Mouse (Mus musculus) hindbrain, embryonic 12.5 days (tissue): ENCODE measurements around the gene Noto. TPM values are rescaled to one million over a fixed set of nuclear protein-coding genes. Genes with fewer than 3 reads are reported as not detected.

Experiments used
- polyA plus RNA-seq: library from polyadenylated mRNA; unstranded; fragments of >200 nt; fragmentation: Nextera tagmentation; extraction: Ambion mirVana; gene quantifications from 2 replicates; pipeline ENCODE4 v1.2.1, GENCODE M21; 2016

The Noto gene
- polyA plus RNA-seq, 1 experiment from 2014 or later = not detected

Other genes starting within 250 kb of the Noto start
- 0.27 TPM in 1 of 2 replicates, not detected in the other for gene Emx1, start 236.4 kb upstream of the Noto start, polyA plus RNA-seq
- 6.8 and 10.0 TPM in 2 replicates for gene Sfxn5, start 90.5 kb upstream of the Noto start, polyA plus RNA-seq
- 10.6 and 12.1 TPM in 2 replicates for gene Rab11fip5, start 49.3 kb upstream of the Noto start, polyA plus RNA-seq
- gene Smyd5, start 8.1 kb downstream of the Noto start, polyA plus RNA-seq = 59.5 and 59.8 TPM in 2 replicates
- gene Cct7, start 27.6 kb downstream of the Noto start, polyA plus RNA-seq = 512 and 529 TPM in 2 replicates
- gene Pradc1, start 28.1 kb downstream of the Noto start, polyA plus RNA-seq = 24.6 and 30.3 TPM in 2 replicates
- gene Fbxo41, start 79.1 kb downstream of the Noto start, polyA plus RNA-seq = 3.1 TPM in 2 replicates
- not detected in 2 replicates for gene Egr4, start 89.7 kb downstream of the Noto start, polyA plus RNA-seq
- gene Alms1, start 163.6 kb downstream of the Noto start, polyA plus RNA-seq = 8.0 and 8.4 TPM in 2 replicates